Mouse (Mus musculus) brown adipose tissue, adult 24 weeks (tissue): Measurements from ENCODE around the gene Avpi1. TPM values are rescaled to one million over a fixed set of nuclear protein-coding genes. Genes with fewer than 3 reads are reported as not detected.

Experiments used
- H3K27ac ChIP-seq: fragments of 200-500 bp; replicated peaks from 2 replicates; pipeline ENCODE4 v1.5.1; 2012; ENCODE audit warnings: low read depth, mild to moderate bottlenecking, low read length
- H3K4me1 ChIP-seq: fragments of 200-500 bp; 2 replicates; pipeline ENCODE4 v1.6.1; 2012; ENCODE audit warnings: low read length, mixed read lengths; ENCODE audit not compliant: control insufficient read depth, insufficient read depth, insufficient read length
- H3K4me3 ChIP-seq: fragments of 200-500 bp; 2 replicates; pipeline ENCODE4 v1.5.1; 2012; ENCODE audit warnings: low read depth, mild to moderate bottlenecking, low read length, moderate library complexity; ENCODE audit not compliant: insufficient read depth
- polyA plus RNA-seq: library from polyadenylated mRNA; stranded (reverse); fragments of >200 nt; gene quantifications from 2 replicates; pipeline ENCODE4 v1.2.4, GENCODE M21; 2012; ENCODE audit not compliant: missing spikeins, insufficient read depth, insufficient read length

The Avpi1 gene
- polyA plus RNA-seq, 1 experiment: 12.6 TPM

DNA sequence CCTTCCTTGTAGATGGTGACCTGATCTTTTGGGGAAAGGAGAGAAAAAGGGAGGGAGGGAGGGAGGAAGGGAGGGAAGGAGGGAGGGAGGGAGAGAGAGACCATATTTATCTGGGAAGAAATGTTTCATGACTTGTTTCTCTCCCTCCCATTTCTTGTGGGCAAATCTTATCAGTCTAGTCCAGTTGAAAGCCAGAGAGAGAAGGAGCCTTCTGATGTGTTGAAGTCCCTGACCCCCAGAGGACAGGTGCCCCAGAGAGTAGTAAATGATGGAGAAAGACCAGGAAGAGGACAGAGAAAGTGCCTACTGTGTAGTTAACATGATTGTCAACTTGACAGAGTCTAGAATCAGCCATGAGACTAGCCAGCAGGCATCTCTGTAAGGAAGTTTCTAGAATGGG, 6.2 kb upstream of the Avpi1 start:
- H3K4me3 ChIP-seq: no peak overlapping the region

DNA sequence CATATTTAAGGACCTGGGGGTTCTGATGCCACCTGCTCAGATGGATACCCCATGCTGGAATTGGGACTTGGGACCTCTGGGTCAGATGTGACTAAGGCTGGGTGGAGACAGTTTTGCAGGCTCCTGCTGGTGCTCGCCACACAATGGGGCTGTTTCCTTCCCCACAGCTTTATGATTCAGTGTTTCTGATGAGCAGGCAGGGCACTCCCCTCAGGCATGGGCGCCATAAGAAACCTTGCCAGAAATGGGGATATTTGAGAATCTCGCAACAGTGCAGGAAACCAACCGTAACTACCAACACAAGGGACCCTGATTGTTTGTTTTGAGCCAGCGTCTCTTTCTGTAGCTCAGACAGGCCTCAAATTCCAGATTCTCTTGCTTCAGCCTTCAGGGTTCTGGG, 2.2 kb upstream of the Avpi1 start:
- no peak overlapping the region for H3K4me3 ChIP-seq
- H3K4me1 ChIP-seq: peaks cover 6% of the 10 kb centered on the region; the same call in 1 of the 2 replicates
- peak overlapping the region; percentile 78 for H3K27ac ChIP-seq

More for the DNA sequence above, 6.2 kb upstream of the Avpi1 start:
- H3K27ac ChIP-seq: no peak overlapping the region
- 0 out of 2 replicates have a peak, but pooled peaks cover 3% of the 10 kb centered on the region for H3K4me1 ChIP-seq

DNA sequence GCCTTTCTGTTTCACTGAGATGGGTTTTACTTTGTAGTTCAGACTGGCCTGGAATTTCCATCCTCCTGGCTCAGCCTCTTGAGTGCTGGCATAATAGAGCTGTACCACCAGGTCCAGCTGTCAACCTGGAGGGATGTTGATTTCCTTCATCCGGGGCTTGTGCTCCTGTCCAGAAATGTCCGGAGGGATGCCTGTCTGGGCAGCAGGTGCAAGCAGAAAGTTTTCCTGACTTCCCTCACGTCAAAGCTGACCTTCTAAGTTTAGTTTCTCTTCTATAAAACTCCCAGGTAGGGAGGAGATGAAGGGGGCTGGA, 1.4 kb upstream of the Avpi1 start:
- Histone ChIP-seq H3K27ac (peak overlapping the region; percentile 91), H3K4me1 (peaks cover 6% of the 10 kb centered on the region; the same call in 1 of the 2 replicates), H3K4me3 (no peak overlapping the region)

DNA sequence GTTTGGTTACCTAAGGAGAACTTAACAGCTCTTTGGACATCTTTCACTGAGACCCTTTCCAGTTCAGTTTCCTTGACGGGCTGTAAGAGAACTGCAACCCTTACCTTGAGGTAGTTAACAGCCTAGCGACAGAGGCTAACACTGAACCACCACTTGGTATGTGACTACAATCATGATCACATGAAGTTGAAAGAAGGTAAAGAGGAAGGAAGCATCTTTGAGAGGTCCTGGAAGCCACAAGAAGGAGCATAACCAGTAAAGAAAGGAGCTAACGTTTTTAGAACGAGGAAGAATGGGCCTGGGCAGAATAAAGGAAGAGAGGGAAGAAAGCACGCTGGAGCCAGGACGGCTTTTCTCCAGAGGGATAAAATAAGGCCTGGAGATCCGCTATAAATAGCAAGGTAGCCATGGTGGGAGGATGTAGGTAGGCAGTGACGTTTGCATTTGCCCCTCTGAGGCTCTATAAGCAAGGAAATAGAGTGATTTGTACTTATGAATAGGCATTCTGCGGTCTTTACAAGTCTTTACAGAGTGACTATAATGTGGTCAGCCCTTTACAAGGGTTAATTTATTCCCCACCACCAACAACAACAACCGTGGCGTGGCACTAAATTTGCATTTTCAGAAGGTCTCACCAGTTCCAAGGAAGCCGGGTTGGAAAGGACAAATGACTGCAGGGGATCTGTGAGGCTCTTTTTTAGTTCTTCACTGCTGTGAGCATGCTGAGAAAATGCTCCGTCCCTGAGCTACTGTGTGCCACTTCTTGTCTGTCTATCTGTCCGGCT, 842 bp upstream of the Avpi1 start:
- Histone ChIP-seq H3K4me3 (peak overlapping the region; percentile 77), H3K27ac (peak overlapping the region; percentile 91), H3K4me1 (peaks cover 6% of the 10 kb centered on the region; the same call in 1 of the 2 replicates)

DNA sequence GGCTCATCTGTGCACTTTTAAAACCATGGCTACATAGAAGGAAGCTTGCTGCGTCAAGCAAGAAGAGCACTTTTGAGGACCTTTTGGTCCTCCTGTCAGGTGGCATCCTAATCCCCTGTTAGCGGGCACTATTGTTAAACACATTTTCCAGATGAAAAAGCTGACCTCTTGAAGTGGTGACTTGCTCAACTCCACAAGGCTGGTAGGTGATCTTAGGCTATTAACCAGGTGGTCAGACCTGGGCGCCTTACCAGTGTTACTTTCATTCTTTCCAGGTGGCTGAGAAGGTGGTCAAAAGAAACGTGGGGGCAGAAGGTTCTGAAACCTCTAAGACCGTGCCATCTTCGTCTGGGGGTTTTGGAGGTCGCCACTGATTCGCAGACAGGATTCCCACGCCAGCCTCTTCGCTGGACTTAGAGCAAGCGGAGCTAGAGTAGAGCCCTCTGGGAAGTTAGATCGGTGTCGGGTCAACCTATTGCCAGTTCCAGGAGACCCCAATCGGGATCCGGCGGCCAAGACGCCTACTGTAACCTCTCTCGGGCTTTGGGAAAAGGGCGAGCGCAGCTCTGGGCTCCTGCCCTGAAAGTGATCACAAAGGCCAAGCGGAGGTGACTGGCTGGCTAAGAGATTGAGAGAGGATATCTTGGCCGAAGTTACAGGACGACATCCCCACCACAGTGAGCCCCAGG, 663 bp downstream of the Avpi1 start:
- peak overlapping the region; percentile 61; the same call in 1 of the 2 replicates for H3K27ac ChIP-seq
- peak overlapping the region; percentile 77 for H3K4me3 ChIP-seq

DNA sequence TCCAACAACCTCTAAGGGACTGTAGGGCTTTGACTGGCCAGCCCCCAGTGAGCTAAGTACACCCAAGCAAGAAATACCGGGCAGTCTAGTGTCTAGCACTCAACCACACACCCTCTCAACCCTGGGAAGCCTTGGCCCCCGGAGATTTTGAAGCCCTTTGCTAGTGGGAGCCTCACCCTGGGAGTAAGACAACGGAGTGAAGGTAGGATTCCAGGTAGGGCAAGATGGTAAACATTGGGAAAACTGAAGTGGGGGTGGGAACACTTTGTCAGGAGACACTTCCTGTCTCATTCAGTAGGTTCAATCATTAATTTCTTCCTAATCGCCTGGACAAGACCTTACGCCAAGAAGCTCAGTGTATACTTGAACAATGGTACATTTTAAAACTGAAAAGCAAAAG, 1.8 kb downstream of the Avpi1 start:
- no peak overlapping the region for H3K27ac ChIP-seq
- no peak overlapping the region for H3K4me3 ChIP-seq
- peaks cover 6% of the 10 kb centered on the region; the same call in 1 of the 2 replicates for H3K4me1 ChIP-seq

More for the DNA sequence above, 663 bp downstream of the Avpi1 start:
- H3K4me1 ChIP-seq: peaks cover 6% of the 10 kb centered on the region; the same call in 1 of the 2 replicates

DNA sequence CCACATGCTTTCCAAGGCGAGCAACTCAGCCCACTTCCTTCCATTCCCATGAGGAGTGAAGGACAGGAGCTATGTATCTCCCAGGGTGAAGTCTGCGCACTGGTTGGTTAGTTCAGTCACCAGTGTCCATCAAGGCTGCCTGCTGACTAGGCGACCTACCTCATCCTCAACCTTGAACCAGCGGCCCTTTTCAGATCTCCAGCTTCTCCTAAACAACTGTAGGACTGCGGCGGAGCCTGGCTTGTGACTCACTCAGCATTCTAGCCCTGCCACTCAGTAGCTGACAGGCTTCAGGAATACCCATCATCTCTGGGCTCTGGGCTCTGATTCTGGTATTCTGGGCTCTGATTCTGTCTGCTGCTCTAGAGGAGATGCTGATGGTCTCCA, 2.6 kb downstream of the Avpi1 start:
- Histone ChIP-seq H3K4me3 (no peak overlapping the region), H3K27ac (no peak overlapping the region)

DNA sequence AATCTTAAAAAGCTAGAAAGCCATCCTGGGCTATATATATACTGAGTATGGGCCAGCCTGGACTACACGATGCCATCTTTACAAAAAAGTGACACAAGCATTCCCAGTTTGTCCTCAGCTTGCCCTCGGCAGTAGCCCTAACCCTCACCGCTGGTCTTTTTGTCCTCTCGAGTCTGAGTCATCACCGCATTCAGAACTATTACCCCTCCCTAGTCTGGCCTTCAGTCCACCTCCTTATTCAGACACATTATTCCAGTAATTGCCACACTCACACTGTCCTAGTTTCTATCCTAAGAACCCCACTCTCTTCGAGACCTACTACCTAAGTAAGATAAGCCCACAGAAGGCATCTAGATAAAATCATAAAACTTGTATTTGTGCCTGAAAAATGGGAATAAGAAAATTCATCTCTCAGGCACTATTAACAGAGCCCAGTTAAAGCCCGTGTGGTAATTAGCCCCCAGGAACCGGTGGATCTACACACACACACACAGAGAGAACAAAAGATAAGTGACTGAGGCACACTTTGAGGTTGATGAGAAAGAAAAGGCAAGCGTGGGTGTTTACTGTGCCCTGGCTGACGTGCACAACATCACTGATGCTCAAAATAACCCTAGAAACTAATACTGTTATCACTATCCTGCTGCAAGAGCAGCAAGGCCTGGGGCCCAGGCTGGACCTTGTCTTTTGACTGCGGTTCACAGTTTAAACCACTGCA, 3.2 kb downstream of the Avpi1 start:
- H3K4me1 ChIP-seq: peaks cover 4% of the 10 kb centered on the region; the same call in 1 of the 2 replicates
- H3K27ac ChIP-seq: no peak overlapping the region
- H3K4me3 ChIP-seq: no peak overlapping the region

More for the DNA sequence above, 2.6 kb downstream of the Avpi1 start:
- H3K4me1 ChIP-seq: peaks cover 6% of the 10 kb centered on the region; the same call in 1 of the 2 replicates

DNA sequence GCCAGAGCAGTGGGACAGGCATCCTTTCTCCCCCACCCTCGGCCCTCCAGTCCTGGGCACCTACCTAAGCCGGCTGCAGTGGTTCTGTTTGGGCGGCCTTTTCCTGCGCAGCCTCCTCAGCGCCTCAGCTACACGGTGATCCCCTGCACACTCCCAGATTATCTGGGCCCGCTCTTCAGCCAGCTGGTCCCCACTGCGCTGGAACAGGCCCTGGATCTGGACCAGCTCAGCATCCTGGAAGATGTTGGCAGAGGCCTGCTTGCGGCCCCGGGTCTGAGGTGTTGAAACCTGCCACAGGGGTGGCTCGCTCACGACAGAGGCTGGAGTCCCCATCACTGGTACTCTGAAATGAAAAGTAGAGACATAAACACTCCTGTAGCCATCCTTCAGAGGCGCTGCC, 4.2 kb downstream of the Avpi1 start:
- Histone ChIP-seq H3K4me1 (peaks cover 4% of the 10 kb centered on the region; the same call in 1 of the 2 replicates), H3K27ac (no peak overlapping the region), H3K4me3 (no peak overlapping the region)

DNA sequence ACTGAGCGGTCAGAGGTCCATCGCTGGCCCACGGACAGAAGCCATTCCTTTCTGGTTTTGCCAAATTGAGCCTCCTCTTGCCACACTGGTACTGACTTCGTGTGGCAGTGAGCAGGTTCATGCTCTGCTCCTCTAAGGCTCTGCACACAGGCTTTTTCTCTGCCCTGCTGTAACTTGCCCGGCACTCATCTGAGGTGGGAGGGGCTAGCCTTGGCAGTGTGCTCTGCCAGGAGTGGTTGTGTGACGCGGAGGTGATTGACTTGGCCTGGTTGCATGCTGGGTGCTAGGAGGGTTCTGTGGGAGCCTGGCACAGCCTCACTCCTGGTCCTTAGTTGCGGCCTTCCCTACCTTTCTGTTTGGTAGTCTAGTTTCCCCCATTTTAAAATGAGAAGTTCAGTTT, 8.4 kb downstream of the Avpi1 start:
- Histone ChIP-seq H3K4me1 (no peaks in the 10 kb centered on the region), H3K27ac (no peak overlapping the region), H3K4me3 (no peak overlapping the region)

DNA sequence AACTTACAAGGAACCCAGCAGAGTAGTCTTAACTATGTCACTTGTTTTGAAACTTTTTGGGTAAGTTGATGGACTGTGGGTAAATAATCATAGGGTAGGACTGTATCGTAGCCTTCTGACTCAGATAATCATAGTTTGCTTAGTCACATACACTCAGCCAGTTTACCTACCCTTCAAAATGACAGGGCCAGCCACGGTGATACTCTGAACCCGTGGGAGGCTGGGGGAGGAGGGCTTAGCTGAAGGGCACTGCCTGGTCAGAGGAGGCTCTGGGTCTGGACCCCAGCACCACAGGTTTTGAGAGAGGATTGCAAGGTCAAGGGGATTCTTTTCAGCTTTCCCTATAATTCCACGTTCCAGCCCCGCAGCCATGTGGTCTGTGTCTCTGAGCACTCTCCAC, 10.3 kb downstream of the Avpi1 start:
- H3K4me3 ChIP-seq: no peak overlapping the region
- no peak overlapping the region for H3K27ac ChIP-seq
- no peaks in the 10 kb centered on the region for H3K4me1 ChIP-seq

DNA sequence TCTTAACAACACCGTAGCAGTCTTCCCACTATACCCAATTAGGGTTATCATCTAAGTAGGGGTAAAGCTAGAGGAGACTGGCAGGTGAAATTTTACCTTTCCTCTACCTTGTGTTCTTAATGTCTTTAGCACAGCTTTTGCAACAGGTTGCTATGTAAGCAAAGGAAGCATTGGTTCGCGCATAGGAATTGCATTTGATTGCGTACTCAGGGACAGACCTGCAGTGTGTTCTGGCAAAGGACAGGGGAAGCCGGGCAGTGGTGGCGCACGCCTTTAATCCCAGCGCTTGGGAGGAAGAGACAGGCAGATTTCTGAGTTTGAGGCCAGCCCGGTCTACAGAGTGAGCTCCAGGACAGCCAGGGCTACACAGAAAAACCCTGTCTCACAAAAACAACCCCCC, 10.7 kb downstream of the Avpi1 start:
- H3K4me3 ChIP-seq: no peak overlapping the region
- no peaks in the 10 kb centered on the region for H3K4me1 ChIP-seq
- H3K27ac ChIP-seq: no peak overlapping the region

DNA sequence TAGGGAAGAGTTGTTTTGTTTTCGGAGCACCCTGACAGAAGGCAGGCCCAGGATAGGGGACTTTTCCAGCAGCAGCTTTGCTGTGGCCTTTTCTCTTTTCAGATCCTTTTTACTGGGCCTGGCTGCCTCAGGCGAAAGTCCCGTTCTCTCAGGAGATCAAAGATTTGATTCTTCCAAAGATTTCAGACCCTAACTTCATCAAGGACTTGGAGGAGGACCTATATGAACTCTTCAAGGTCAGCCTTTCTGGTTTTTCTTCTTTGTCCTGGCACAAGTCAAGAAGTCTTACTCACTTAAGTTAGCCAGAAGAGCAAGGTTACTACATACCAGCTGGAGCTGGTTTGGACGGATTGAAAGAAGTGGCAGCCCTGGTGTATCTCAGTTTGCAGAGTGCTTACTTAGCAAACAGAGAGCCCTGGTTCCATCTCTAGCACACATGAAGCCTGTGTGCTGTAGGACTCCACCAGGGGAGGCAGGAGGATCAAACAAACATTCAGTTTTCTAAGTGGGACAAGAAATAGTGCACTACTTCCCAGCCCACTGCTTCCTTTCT, 13.0 kb downstream of the Avpi1 start:
- no peak overlapping the region for H3K27ac ChIP-seq
- no peak overlapping the region for H3K4me3 ChIP-seq
- 0 out of 2 replicates have a peak, but pooled peaks cover 2% of the 10 kb centered on the region for H3K4me1 ChIP-seq

DNA sequence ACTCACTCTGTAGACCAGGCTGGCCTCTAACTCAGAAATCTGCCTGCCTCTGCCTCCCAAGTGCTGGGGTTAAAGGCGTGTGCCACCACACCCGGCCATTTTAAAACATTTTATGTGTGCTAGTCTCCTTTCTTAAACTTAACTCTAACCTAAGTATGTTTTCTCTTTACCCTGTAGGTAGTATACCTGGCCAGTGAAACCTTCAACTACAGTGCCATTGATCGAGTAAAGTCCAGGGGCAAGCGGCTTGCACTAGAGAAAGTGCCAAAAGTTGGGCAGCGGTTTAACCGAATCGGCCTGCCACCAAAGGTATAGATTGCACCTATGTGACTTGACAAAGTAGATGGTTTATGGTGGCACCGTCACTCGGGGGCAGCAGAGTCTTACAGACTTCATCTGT, 24.2 kb downstream of the Avpi1 start:
- H3K4me3 ChIP-seq: no peak overlapping the region
- H3K27ac ChIP-seq: no peak overlapping the region
- H3K4me1 ChIP-seq: no peaks in the 10 kb centered on the region; the same call in 1 of the 2 replicates

DNA sequence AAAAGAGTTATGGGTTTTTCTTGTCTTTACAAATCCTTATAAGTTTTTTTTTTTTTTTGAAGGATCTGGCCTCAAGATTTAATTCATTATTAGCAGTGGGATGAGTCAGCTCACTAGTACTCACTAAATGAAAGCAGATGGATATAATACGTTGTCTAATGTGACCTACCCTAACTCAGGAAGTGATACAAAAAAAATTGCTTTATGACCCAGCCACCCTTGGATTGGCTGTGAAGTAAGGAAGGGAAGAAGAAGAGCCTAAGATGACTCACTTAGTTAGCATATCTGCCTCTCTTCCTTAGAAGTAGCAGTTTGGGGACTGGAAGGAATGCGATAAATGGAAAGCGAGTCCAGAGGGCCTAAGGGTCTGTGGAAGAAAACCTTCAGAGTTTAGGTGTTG, 29.5 kb downstream of the Avpi1 start:
- Histone ChIP-seq H3K4me1 (no peaks in the 10 kb centered on the region; the same call in none of the 2 replicates), H3K4me3 (no peak overlapping the region), H3K27ac (no peak overlapping the region)
